Mouse (Mus musculus): ENCODE results near the gene Mphosph9. TPM values are rescaled to one million over a fixed set of nuclear protein-coding genes. Genes with fewer than 3 reads are reported as not detected.

Mphosph9 gene
- total and polyA plus RNA-seq, 2 experiments, result 1.1 to 2.3 TPM

GRCm38 (mm10) chr5:124224321-124225092 lies 103.3 kb downstream of the Mphosph9 start:
- Histone ChIP-seq H3K79me2 (ENCODE audit: control insufficient read depth, insufficient read depth, low read length) (peaks cover 20% of the 10 kb centered on the region; the same call in 1 of the 2 replicates), H3K9ac (ENCODE audit: low read depth, low read length) (no peak overlapping the region), H3K36me3 (ENCODE audit: control insufficient read depth, insufficient read depth, low read length) (no peaks in the 10 kb centered on the region), H3K4me3 (ENCODE audit: insufficient read depth, low read depth, low read length) (no peak overlapping the region), H3K27ac (replicated peaks; ENCODE audit: insufficient read depth, low read depth, low read length) (peak overlapping the region; percentile 94), H3K4me1 (ENCODE audit: control insufficient read depth, insufficient read depth, low read length) (peaks cover 52% of the 10 kb centered on the region), H3K27me3 (ENCODE audit: control insufficient read depth, insufficient read depth, low read length) (no peaks in the 10 kb centered on the region)
- 87% methylated on average over 16 of the region's 16 CpGs for WGBS
- peak; percentile 43 for DNase-seq (ENCODE audit: extremely low read depth, low read depth, low spot score)
- TF ChIP-seq POLR2A (IDR thresholded peaks at IDR 0.05; ENCODE audit: extremely low read depth, insufficient read depth, low read length) (no peak), CTCF (IDR thresholded peaks at IDR 0.05; ENCODE audit: low read depth, low read length) (no peak)

- TF ChIP-seq POLR2A (IDR thresholded peaks at IDR 0.05; ENCODE audit: extremely low read depth, insufficient read depth, low read length) (no peak), CTCF (IDR thresholded peaks at IDR 0.05; ENCODE audit: low read depth, low read length) (no peak)
- H3K36me3 ChIP-seq (ENCODE audit: control insufficient read depth, insufficient read depth, low read length), result no peaks in the 10 kb centered on the region
- H3K27me3 ChIP-seq (ENCODE audit: control insufficient read depth, insufficient read depth, low read length), result no peaks in the 10 kb centered on the region
- no peak overlapping the region for H3K9ac ChIP-seq (ENCODE audit: low read depth, low read length)
- H3K27ac ChIP-seq (replicated peaks; ENCODE audit: insufficient read depth, low read depth, low read length), result no peak overlapping the region
- H3K4me1 ChIP-seq (ENCODE audit: control insufficient read depth, insufficient read depth, low read length), result peaks cover 52% of the 10 kb centered on the region
- no peak overlapping the region for H3K4me3 ChIP-seq (ENCODE audit: insufficient read depth, low read depth, low read length)
- no peak for DNase-seq (ENCODE audit: extremely low read depth, low read depth, low spot score)
- peaks cover 20% of the 10 kb centered on the region; the same call in 1 of the 2 replicates for H3K79me2 ChIP-seq (ENCODE audit: control insufficient read depth, insufficient read depth, low read length)
- WGBS, result 95% methylated on average over 8 of the region's 8 CpGs
Measured at GRCm38 (mm10) chr5:124223574-124223973, 104.2 kb downstream of the Mphosph9 start.

- Histone ChIP-seq H3K27me3 (ENCODE audit: control insufficient read depth, insufficient read depth, low read length) (no peaks in the 10 kb centered on the region), H3K4me1 (ENCODE audit: control insufficient read depth, insufficient read depth, low read length) (peaks cover 55% of the 10 kb centered on the region), H3K79me2 (ENCODE audit: control insufficient read depth, insufficient read depth, low read length) (peaks cover 25% of the 10 kb centered on the region; the same call in 1 of the 2 replicates), H3K36me3 (ENCODE audit: control insufficient read depth, insufficient read depth, low read length) (no peaks in the 10 kb centered on the region), H3K9ac (ENCODE audit: low read depth, low read length) (peak overlapping the region; percentile 22), H3K27ac (replicated peaks; ENCODE audit: insufficient read depth, low read depth, low read length) (peak overlapping the region; percentile 79), H3K4me3 (ENCODE audit: insufficient read depth, low read depth, low read length) (no peak overlapping the region)
- WGBS, result 80% methylated on average over 11 of the region's 11 CpGs
- no peak for TF ChIP-seq CTCF (IDR thresholded peaks at IDR 0.05; ENCODE audit: low read depth, low read length)
- no peak for TF ChIP-seq POLR2A (IDR thresholded peaks at IDR 0.05; ENCODE audit: extremely low read depth, insufficient read depth, low read length)
- no peak for DNase-seq (ENCODE audit: extremely low read depth, low read depth, low spot score)
Measured at GRCm38 (mm10) chr5:124222696-124223095, 105.1 kb downstream of the Mphosph9 start.

GRCm38 (mm10) chr5:124221736-124222040 lies 106.1 kb downstream of the Mphosph9 start:
- 6% methylated on average over 7 of the region's 7 CpGs for WGBS
- peaks cover 27% of the 10 kb centered on the region; the same call in 1 of the 2 replicates for H3K79me2 ChIP-seq (ENCODE audit: control insufficient read depth, insufficient read depth, low read length)
- peaks cover 52% of the 10 kb centered on the region for H3K4me1 ChIP-seq (ENCODE audit: control insufficient read depth, insufficient read depth, low read length)
- no peak overlapping the region for H3K4me3 ChIP-seq (ENCODE audit: insufficient read depth, low read depth, low read length)
- no peaks in the 10 kb centered on the region for H3K27me3 ChIP-seq (ENCODE audit: control insufficient read depth, insufficient read depth, low read length)
- TF ChIP-seq POLR2A (IDR thresholded peaks at IDR 0.05; ENCODE audit: extremely low read depth, insufficient read depth, low read length) (no peak), CTCF (IDR thresholded peaks at IDR 0.05; ENCODE audit: low read depth, low read length) (no peak)
- DNase-seq (ENCODE audit: extremely low read depth, low read depth, low spot score), result peak; percentile 92
- peak overlapping the region; percentile 43 for H3K9ac ChIP-seq (ENCODE audit: low read depth, low read length)
- peak overlapping the region; percentile 79 for H3K27ac ChIP-seq (replicated peaks; ENCODE audit: insufficient read depth, low read depth, low read length)
- H3K36me3 ChIP-seq (ENCODE audit: control insufficient read depth, insufficient read depth, low read length), result no peaks in the 10 kb centered on the region

GRCm38 (mm10) chr5:124221037-124221735 lies 106.6 kb downstream of the Mphosph9 start:
- 11% methylated on average over 7 of the region's 7 CpGs for WGBS
- Histone ChIP-seq H3K27me3 (ENCODE audit: control insufficient read depth, insufficient read depth, low read length) (no peaks in the 10 kb centered on the region), H3K79me2 (ENCODE audit: control insufficient read depth, insufficient read depth, low read length) (peaks cover 30% of the 10 kb centered on the region; the same call in 1 of the 2 replicates), H3K4me1 (ENCODE audit: control insufficient read depth, insufficient read depth, low read length) (peaks cover 50% of the 10 kb centered on the region), H3K36me3 (ENCODE audit: control insufficient read depth, insufficient read depth, low read length) (no peaks in the 10 kb centered on the region), H3K4me3 (ENCODE audit: insufficient read depth, low read depth, low read length) (no peak overlapping the region), H3K27ac (replicated peaks; ENCODE audit: insufficient read depth, low read depth, low read length) (peak overlapping the region; percentile 79), H3K9ac (ENCODE audit: low read depth, low read length) (peak overlapping the region; percentile 42)
- no peak for DNase-seq (ENCODE audit: extremely low read depth, low read depth, low spot score)
- TF ChIP-seq POLR2A (IDR thresholded peaks at IDR 0.05; ENCODE audit: extremely low read depth, insufficient read depth, low read length) (0 out of 2 replicates have a peak, but pooled peaks have one; percentile 21), CTCF (IDR thresholded peaks at IDR 0.05; ENCODE audit: low read depth, low read length) (0 out of 2 replicates have a peak, but pooled peaks have one; percentile 1)

Measured in liver, adult 2 months (tissue).